Mouse (Mus musculus) liver, embryonic 14.5 days (tissue): ENCODE data around the gene Robo1. TPM values are rescaled to one million over a fixed set of nuclear protein-coding genes. Genes with fewer than 3 reads are reported as not detected.
"Not testable (repeated sequence)": the region's sequence is repeated elsewhere in the genome, so short reads cannot be mapped to it uniquely, and the experiment has no call there.

ENCODE experiments used
- ATAC-seq: fragments of 200-750 bp; cut with Nextera tagmentation; 2 replicates; pipeline ENCODE4 v1.8.0; 2017; ENCODE audit warnings: moderate number of reproducible peaks, mild to moderate bottlenecking, moderate library complexity; ENCODE audit not compliant: insufficient read depth
- DNase-seq, 3 experiments: peaks; one replicate each; pipeline ENCODE4 v3.0.0-alpha.2; 2012 to 2013; ENCODE audit warnings: low read depth in 3 of 3, low spot score in 3 of 3
- H3K27ac ChIP-seq: fragments of 300-500 bp; sonication (generic); 2 replicates; pipeline ENCODE4 v1.5.1; 2014; ENCODE audit warnings: moderate library complexity, mild to moderate bottlenecking, control low read depth, inconsistent platforms
- H3K27me3 ChIP-seq: fragments of 300-500 bp; sonication (generic); 2 replicates; pipeline ENCODE4 v1.6.1; 2014; ENCODE audit warnings: mild to moderate bottlenecking, low read length, moderate library complexity; ENCODE audit not compliant: control insufficient read depth, insufficient read depth
- H3K36me3 ChIP-seq: fragments of 300-500 bp; sonication (generic); replicated peaks from 2 replicates; pipeline ENCODE4 v1.6.1; 2014; ENCODE audit warnings: low read depth; ENCODE audit not compliant: control insufficient read depth, insufficient read depth
- H3K4me1 ChIP-seq, 2 experiments: fragments of 200-500 bp in 1 of 2; fragments of 300-500 bp in 1 of 2; sonication (generic) in 1 of 2; replicated peaks; 2 replicates each; pipeline ENCODE4 v1.6.1; 2012 to 2014; ENCODE audit warnings: antibody characterized with exemption in 1 of 2, inconsistent platforms in 1 of 2, low read length in 1 of 2; ENCODE audit not compliant: control insufficient read depth in 2 of 2, insufficient read depth in 2 of 2
- H3K4me2 ChIP-seq: fragments of 300-500 bp; sonication (generic); 2 replicates; pipeline ENCODE4 v1.6.1; 2014; ENCODE audit warnings: low read depth, mild to moderate bottlenecking, control low read depth, moderate library complexity
- H3K4me3 ChIP-seq, 2 experiments: fragments of 200-500 bp in 1 of 2; fragments of 300-500 bp in 1 of 2; sonication (generic) in 1 of 2; 2 replicates each; pipeline ENCODE4 v1.5.1; 2012 to 2014; ENCODE audit warnings: low read depth in 2 of 2, low read length in 2 of 2, mild to moderate bottlenecking in 2 of 2, control low read depth in 1 of 2, inconsistent platforms in 1 of 2, moderate library complexity in 1 of 2; ENCODE audit not compliant: insufficient read depth in 1 of 2
- H3K9ac ChIP-seq: fragments of 300-500 bp; sonication (generic); replicated peaks from 2 replicates; pipeline ENCODE4 v1.6.1; 2014; ENCODE audit warnings: mild to moderate bottlenecking, control low read depth, moderate library complexity
- H3K9me3 ChIP-seq: fragments of 300-500 bp; sonication (generic); 2 replicates; pipeline ENCODE4 v1.6.1; 2016; ENCODE audit warnings: low read length, mixed read lengths; ENCODE audit not compliant: control insufficient read depth
- CTCF ChIP-seq: IDR thresholded peaks from 2 replicates; pipeline ENCODE4 v1.5.1; 2016; ENCODE audit warnings: antibody characterized with exemption, low read depth, control low read depth
- EP300 ChIP-seq: IDR thresholded peaks from 2 replicates; pipeline ENCODE4 v1.6.1; 2016; ENCODE audit warnings: antibody characterized with exemption, low read depth
- WGBS: fragments of 180-500 bp; shearing (Covaris S2); extraction: QIAGEN DNeasy Blood & Tissue Kit; methylation state at CpG from one replicate; pipeline ENCODE4 v1.1.7; 2014; ENCODE audit not compliant: insufficient replicate concordance; 5-methylcytosine and 5-hydroxymethylcytosine counted together
- polyA plus RNA-seq, 2 experiments: library from polyadenylated mRNA; depleted of rRNA in 1 of 2; stranded (reverse) in 1 of 2; unstranded in 1 of 2; fragments of >200 nt; fragmentation: Nextera tagmentation in 1 of 2; extraction: Ambion mirVana in 1 of 2; gene quantifications; 2 replicates each; pipeline versions ENCODE4 v1.2.1 to v1.2.3; 2012 to 2014

Robo1 gene
- polyA plus RNA-seq, 2 experiments: 3.1 to 3.4 TPM

GRCm38 (mm10) chr16:72543928-72544327 is 235.8 kb downstream of the Robo1 start:
- no peaks in the 10 kb centered on the region for H3K9me3 ChIP-seq
- no peak for DNase-seq
- H3K27me3 ChIP-seq: no peaks in the 10 kb centered on the region
- no peaks in the 10 kb centered on the region for H3K36me3 ChIP-seq
- H3K4me3 ChIP-seq: no peak overlapping the region
- no peak for TF ChIP-seq EP300
- no peak for TF ChIP-seq CTCF
- H3K4me2 ChIP-seq: no peak overlapping the region
- H3K4me1 ChIP-seq: no peaks in the 10 kb centered on the region
- H3K9ac ChIP-seq: no peak overlapping the region
- ATAC-seq: no peak
- H3K27ac ChIP-seq: no peak overlapping the region
- 44% methylated on average over 3 of the region's 3 CpGs for WGBS

GRCm38 (mm10) chr16:72544950-72545349 is 236.8 kb downstream of the Robo1 start:
- 65% methylated on average over 2 of the region's 2 CpGs for WGBS
- H3K27ac ChIP-seq: no peak overlapping the region
- no peaks in the 10 kb centered on the region for H3K27me3 ChIP-seq

GRCm38 (mm10) chr16:72551672-72552243 is 243.7 kb downstream of the Robo1 start:
- Histone ChIP-seq H3K27me3 (no peaks in the 10 kb centered on the region), H3K27ac (no peak overlapping the region), H3K4me2 (no peak overlapping the region), H3K4me1 (no peaks in the 10 kb centered on the region), H3K9ac (no peak overlapping the region), H3K4me3 (no peak overlapping the region), H3K36me3 (no peaks in the 10 kb centered on the region), H3K9me3 (no peaks in the 10 kb centered on the region)
- DNase-seq (no peak), ATAC-seq (no peak)
- WGBS: 53% methylated on average over 8 of the region's 8 CpGs
- no peak for TF ChIP-seq EP300
- no peak for TF ChIP-seq CTCF

More at GRCm38 (mm10) chr16:72544950-72545349, 236.8 kb downstream of the Robo1 start:
- Histone ChIP-seq H3K9ac (no peak overlapping the region), H3K36me3 (no peaks in the 10 kb centered on the region), H3K4me2 (no peak overlapping the region), H3K4me1 (no peaks in the 10 kb centered on the region), H3K9me3 (no peaks in the 10 kb centered on the region), H3K4me3 (no peak overlapping the region)
- ATAC-seq (no peak), DNase-seq (no peak)
- TF ChIP-seq CTCF (no peak), EP300 (no peak)

GRCm38 (mm10) chr16:72553713-72554112 is 245.6 kb downstream of the Robo1 start:
- no peaks in the 10 kb centered on the region for H3K27me3 ChIP-seq
- H3K36me3 ChIP-seq: no peaks in the 10 kb centered on the region
- ATAC-seq (no peak), DNase-seq (no peak)
- H3K9me3 ChIP-seq: no peaks in the 10 kb centered on the region
- no peak overlapping the region for H3K27ac ChIP-seq
- no peak overlapping the region for H3K4me2 ChIP-seq
- TF ChIP-seq EP300: no peak
- TF ChIP-seq CTCF: no peak
- H3K4me3 ChIP-seq: no peak overlapping the region
- no peak overlapping the region for H3K9ac ChIP-seq
- WGBS: 61% methylated on average over 5 of the region's 5 CpGs
- no peaks in the 10 kb centered on the region for H3K4me1 ChIP-seq

- not testable (repeated sequence) for H3K27ac ChIP-seq
Observed at GRCm38 (mm10) chr16:72562149-72562548, 254.0 kb downstream of the Robo1 start.

More at GRCm38 (mm10) chr16:72562149-72562548, 254.0 kb downstream of the Robo1 start:
- not testable (repeated sequence) for H3K9me3 ChIP-seq, H3K9ac ChIP-seq, H3K4me3 ChIP-seq, H3K36me3 ChIP-seq, H3K27me3 ChIP-seq, ATAC-seq, H3K4me2 ChIP-seq, H3K4me1 ChIP-seq, DNase-seq
- 37% methylated on average over 2 of the region's 2 CpGs for WGBS
